ENCODE assay signal across 8 mouse cellular contexts in genomic region chr10:60577125-60577919, GRCm38 (mm10).
DNase-seq lines count a peak whose midpoint lies in the region; ATAC-seq and TF ChIP-seq lines count a peak whose summit lies in the region.

No protein-coding gene starts in this region.

- TF ChIP-seq CTCF in brain, embryonic 14.5 days (IDR thresholded peaks at IDR 0.05; ENCODE audit: borderline replicate concordance, extremely low read depth, insufficient read depth, insufficient read length): no peak

- H3K36me3 ChIP-seq in kidney, embryonic 16.5 days (ENCODE audit: insufficient read depth, low read length): no peaks in the 10 kb centered on the region

- H3K4me1 ChIP-seq in kidney, embryonic 16.5 days (ENCODE audit: insufficient read depth, low read length): peaks cover 6% of the 10 kb centered on the region; the same call in 1 of the 2 replicates

- H3K9ac ChIP-seq in kidney, embryonic 16.5 days (replicated peaks; ENCODE audit: low read length): no peak overlapping the region

- WGBS in kidney, embryonic 16.5 days: 43% methylated on average over 13 of the region's 13 CpGs

- no peak overlapping the region for H3K27ac ChIP-seq in kidney, embryonic 16.5 days (ENCODE audit: low read length)

- DNase-seq in cerebellum, postnatal 10 days: peak; percentile 58 to 59
- no peak for DNase-seq in cerebellum, adult 9-10 months
- peak; percentile 72 for DNase-seq in brain, embryonic 14.5 days (ENCODE audit: low read depth)
- DNase-seq in heart, adult 8-10 months (ENCODE audit: low spot score): peak; percentile 77
- DNase-seq in frontal cortex, postnatal 36 days (ENCODE audit: low spot score in 2 of 2): no peak
- no peak for DNase-seq in thymus, adult 18-20 months

- ATAC-seq in kidney, embryonic 16.5 days (ENCODE audit: low FRiP score, low TSS enrichment): peak; percentile 64
- peak; percentile 35 for ATAC-seq in megakaryocyte, adult 5-6 weeks (ENCODE audit: poor library complexity, severe bottlenecking)

- H3K4me2 ChIP-seq in kidney, embryonic 16.5 days (replicated peaks; ENCODE audit: low read depth, low read length): no peak overlapping the region

- H3K4me3 ChIP-seq in kidney, embryonic 16.5 days (ENCODE audit: low read length): no peak overlapping the region

- peaks cover 4% of the 10 kb centered on the region; the same call in 1 of the 2 replicates for H3K9me3 ChIP-seq in kidney, embryonic 16.5 days (ENCODE audit: low read length)

- no peak for TF ChIP-seq POLR2A in brain, embryonic 14.5 days (IDR thresholded peaks at IDR 0.05; ENCODE audit: borderline replicate concordance, extremely low read depth, insufficient read depth, insufficient read length, poor library complexity, severe bottlenecking)

- peaks cover 2% of the 10 kb centered on the region; the same call in 1 of the 2 replicates for H3K27me3 ChIP-seq in kidney, embryonic 16.5 days (ENCODE audit: insufficient read depth, low read length)

Comparison
In these comparisons a context has a peak if more than half of its experiments do, and no peak if none do; other contexts are left out.
1. DNase-seq: peak in cerebellum, postnatal 10 days (2 of 2), brain, embryonic 14.5 days (single experiment) and heart, adult 8-10 months (single experiment); none in cerebellum, adult 9-10 months (single experiment), frontal cortex, postnatal 36 days (0 of 2) and thymus, adult 18-20 months (0 of 2).